Mouse (Mus musculus) hindbrain, embryonic 11.5 days (tissue): ENCODE results near the gene Avpr1b. TPM values are rescaled to one million over a fixed set of nuclear protein-coding genes. Genes with fewer than 3 reads are reported as not detected.
A peak's percentile ranks its signal among the peaks of the same experiment; 100 is the strongest.

Source experiments
- ATAC-seq: fragments of 200-750 bp; cut with Nextera tagmentation; 2 replicates; pipeline ENCODE4 v1.8.0; 2017; ENCODE audit warnings: mild to moderate bottlenecking, moderate TSS enrichment, moderate library complexity; ENCODE audit not compliant: low FRiP score
- DNase-seq: peaks from one replicate; pipeline ENCODE4 v3.0.0-alpha.2; 2015; ENCODE audit warnings: low spot score
- H3K27ac ChIP-seq: fragments of 300-500 bp; sonication (generic); 2 replicates; pipeline ENCODE4 v1.5.1; 2014; ENCODE audit warnings: mild to moderate bottlenecking, low read depth, low read length
- H3K27me3 ChIP-seq: fragments of 300-500 bp; sonication (generic); 2 replicates; pipeline ENCODE4 v1.6.1; 2014; ENCODE audit warnings: mild to moderate bottlenecking, low read length, moderate library complexity, mixed read lengths; ENCODE audit not compliant: control insufficient read depth, insufficient read depth
- H3K36me3 ChIP-seq: fragments of 300-500 bp; sonication (generic); 2 replicates; pipeline ENCODE4 v1.6.1; 2014; ENCODE audit warnings: mild to moderate bottlenecking, low read length, moderate library complexity, mixed read lengths; ENCODE audit not compliant: control insufficient read depth, insufficient read depth
- H3K4me1 ChIP-seq: fragments of 300-500 bp; sonication (generic); replicated peaks from 2 replicates; pipeline ENCODE4 v1.6.1; 2014; ENCODE audit warnings: low read length, mixed read lengths; ENCODE audit not compliant: control insufficient read depth, insufficient read depth
- H3K4me2 ChIP-seq: fragments of 300-500 bp; sonication (generic); replicated peaks from 2 replicates; pipeline ENCODE4 v1.6.1; 2014; ENCODE audit warnings: mild to moderate bottlenecking, low read depth, low read length
- H3K4me3 ChIP-seq: fragments of 300-500 bp; sonication (generic); 2 replicates; pipeline ENCODE4 v1.5.1; 2014; ENCODE audit warnings: low read depth, low read length
- H3K9ac ChIP-seq: fragments of 300-500 bp; sonication (generic); 2 replicates; pipeline ENCODE4 v1.6.1; 2014; ENCODE audit warnings: low read depth, low read length
- H3K9me3 ChIP-seq: fragments of 300-500 bp; sonication (generic); 2 replicates; pipeline ENCODE4 v1.6.1; 2016; ENCODE audit warnings: low read length; ENCODE audit not compliant: control insufficient read depth
- WGBS: fragments of 180-500 bp; shearing (Covaris S2); extraction: QIAGEN DNeasy Blood & Tissue Kit; methylation state at CpG from one replicate; pipeline ENCODE4 v1.1.7; 2014; 5-methylcytosine and 5-hydroxymethylcytosine counted together
- polyA plus RNA-seq: library from polyadenylated mRNA; unstranded; fragments of >200 nt; fragmentation: Nextera tagmentation; extraction: Ambion mirVana; gene quantifications from 2 replicates; pipeline ENCODE4 v1.2.1, GENCODE M21; 2014

Avpr1b gene
- polyA plus RNA-seq, 1 experiment from 2014 or later: not detected

DNA sequence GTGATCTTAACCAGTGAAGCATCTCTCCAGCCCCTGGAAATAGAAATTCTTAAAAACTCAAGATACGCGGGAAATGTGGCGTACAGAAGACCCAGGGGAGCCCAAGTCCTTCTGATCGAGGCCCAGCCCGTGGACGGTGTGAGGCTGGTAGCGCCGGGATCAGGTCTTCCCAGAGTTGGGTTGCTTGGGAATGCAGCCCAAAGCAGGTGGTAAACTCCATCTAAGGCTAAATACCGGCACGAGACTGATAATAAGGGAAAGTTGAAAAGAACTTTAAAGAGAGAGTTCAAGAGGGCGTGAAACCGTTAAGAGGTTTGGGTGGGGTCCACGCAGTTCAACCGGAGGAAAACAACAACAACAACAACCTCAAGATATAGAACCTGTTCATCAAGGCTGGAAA lies 25.3 kb upstream of the Avpr1b start:
- Histone ChIP-seq H3K27me3 (no peaks in the 10 kb centered on the region), H3K36me3 (no peaks in the 10 kb centered on the region), H3K4me1 (no peaks in the 10 kb centered on the region), H3K27ac (no peak overlapping the region), H3K9me3 (no peaks in the 10 kb centered on the region), H3K4me2 (no peak overlapping the region), H3K9ac (no peak overlapping the region), H3K4me3 (no peak overlapping the region)
- 94% methylated on average over 14 of the region's 14 CpGs for WGBS
- ATAC-seq (no peak), DNase-seq (peak; percentile 70)

DNA sequence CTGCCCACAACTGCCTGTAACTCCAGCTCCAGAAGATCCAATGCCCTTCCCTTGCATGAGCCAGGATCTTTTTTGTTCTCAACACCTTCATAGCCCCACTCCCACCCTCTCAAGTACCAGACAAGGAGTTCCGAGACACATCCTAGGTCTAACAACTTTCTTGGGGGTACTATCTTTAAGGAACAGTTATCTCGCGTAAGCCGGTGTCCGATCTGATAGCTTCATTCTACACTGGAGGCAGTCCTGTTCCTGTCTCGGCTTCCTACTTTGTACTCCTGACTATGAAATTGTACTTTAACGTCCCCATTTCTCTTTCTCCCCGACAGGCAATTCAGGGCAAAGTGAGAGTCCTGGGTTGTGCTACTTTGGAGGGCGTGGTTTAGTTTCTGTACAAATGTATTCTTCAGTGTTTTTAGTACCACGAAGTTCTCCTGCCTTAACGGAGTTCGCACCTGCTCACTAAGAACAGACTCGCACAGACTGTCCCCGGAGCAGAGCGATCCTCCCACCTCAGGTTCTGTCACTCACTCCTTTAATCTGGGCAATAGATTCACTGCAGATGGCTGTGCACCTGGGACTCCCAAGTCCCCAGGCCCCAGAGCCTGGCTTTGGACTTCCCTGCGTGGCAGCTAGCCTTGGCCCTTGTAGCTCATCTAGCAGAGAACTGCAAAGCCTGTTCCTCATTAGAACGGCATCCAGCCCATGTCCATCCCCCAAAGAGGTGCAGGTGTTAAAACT lies 19.9 kb upstream of the Avpr1b start:
- DNase-seq (no peak), ATAC-seq (no peak)
- no peak overlapping the region for H3K27ac ChIP-seq
- H3K9me3 ChIP-seq: no peaks in the 10 kb centered on the region
- no peak overlapping the region for H3K4me3 ChIP-seq
- H3K27me3 ChIP-seq: no peaks in the 10 kb centered on the region
- 85% methylated on average over 17 of the region's 17 CpGs for WGBS
- no peaks in the 10 kb centered on the region for H3K36me3 ChIP-seq
- H3K4me2 ChIP-seq: no peak overlapping the region
- no peaks in the 10 kb centered on the region for H3K4me1 ChIP-seq
- H3K9ac ChIP-seq: no peak overlapping the region

DNA sequence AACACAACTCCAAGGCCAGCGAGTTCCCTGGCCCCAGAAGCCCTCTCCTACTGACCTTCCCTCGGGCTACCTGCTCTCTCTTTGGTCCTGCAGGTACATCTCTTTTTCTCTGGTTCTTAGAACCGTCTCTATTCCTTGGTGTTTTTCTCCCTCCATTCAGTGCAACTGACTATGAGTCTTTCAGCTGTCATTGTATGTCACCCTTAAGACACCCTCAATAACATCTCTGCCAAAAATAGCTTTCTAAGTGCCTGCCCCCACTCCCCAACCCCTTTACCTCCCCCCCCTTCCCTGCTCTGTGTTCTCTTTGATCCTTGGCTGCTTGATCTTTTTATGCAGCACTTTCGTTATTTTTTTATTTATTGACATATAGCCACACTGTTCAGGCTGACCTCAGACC lies 18.6 kb upstream of the Avpr1b start:
- DNase-seq: no peak
- 77% methylated on average over 4 of the region's 4 CpGs for WGBS

DNA sequence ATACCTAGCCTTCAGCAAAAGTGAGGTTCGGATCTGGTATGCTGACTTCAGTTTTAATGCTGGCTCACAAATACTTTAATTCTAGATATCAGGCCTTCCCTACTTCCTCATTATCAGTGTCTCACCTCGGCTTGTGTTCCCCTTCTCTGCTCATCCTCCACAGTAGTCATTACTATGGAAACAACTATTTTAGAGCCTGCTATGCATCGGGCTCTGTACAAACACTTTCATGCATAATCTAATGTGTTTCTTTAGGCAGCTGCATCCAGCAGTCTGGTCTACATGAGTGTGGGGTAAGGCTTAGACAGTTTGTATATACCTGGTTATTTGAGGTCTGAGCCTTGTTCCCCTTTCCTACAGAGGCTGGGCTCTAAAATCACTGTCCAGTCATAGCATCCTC lies 15.4 kb upstream of the Avpr1b start:
- Histone ChIP-seq H3K27ac (no peak overlapping the region), H3K4me2 (no peak overlapping the region), H3K9ac (no peak overlapping the region), H3K36me3 (no peaks in the 10 kb centered on the region), H3K4me1 (no peaks in the 10 kb centered on the region), H3K27me3 (no peaks in the 10 kb centered on the region), H3K4me3 (no peak overlapping the region), H3K9me3 (no peaks in the 10 kb centered on the region)
- DNase-seq (no peak), ATAC-seq (no peak)
- WGBS: 85% methylated on average over 3 of the region's 3 CpGs

More for the DNA sequence above, 18.6 kb upstream of the Avpr1b start:
- no peak overlapping the region for H3K4me2 ChIP-seq
- no peak overlapping the region for H3K27ac ChIP-seq
- H3K36me3 ChIP-seq: no peaks in the 10 kb centered on the region
- no peak overlapping the region for H3K9ac ChIP-seq
- ATAC-seq: no peak
- no peaks in the 10 kb centered on the region for H3K27me3 ChIP-seq
- no peaks in the 10 kb centered on the region for H3K9me3 ChIP-seq
- H3K4me1 ChIP-seq: no peaks in the 10 kb centered on the region
- no peak overlapping the region for H3K4me3 ChIP-seq

DNA sequence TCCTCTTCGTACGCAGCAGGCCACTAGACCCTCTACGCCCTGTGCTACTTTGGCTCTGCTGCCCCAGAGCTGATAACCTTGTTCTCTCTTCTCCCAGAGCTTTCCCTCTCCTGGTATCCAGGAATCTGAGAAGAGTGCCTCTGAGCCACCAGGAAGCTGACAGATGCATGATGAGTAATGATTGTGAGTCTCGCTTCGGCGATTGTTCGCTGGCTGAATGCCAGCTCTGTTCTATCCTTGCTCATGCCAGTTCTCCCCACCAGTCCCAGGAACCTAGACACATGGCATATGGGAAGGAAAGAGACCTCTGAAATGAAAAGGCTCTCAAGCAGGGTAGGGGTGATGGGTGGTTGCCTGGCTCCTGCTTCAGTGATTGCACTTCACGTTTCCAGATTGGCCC lies 12.2 kb upstream of the Avpr1b start:
- H3K4me3 ChIP-seq: no peak overlapping the region
- H3K4me2 ChIP-seq: no peak overlapping the region
- H3K4me1 ChIP-seq: no peaks in the 10 kb centered on the region
- H3K36me3 ChIP-seq: no peaks in the 10 kb centered on the region
- DNase-seq (no peak), ATAC-seq (no peak)
- H3K27ac ChIP-seq: no peak overlapping the region
- 90% methylated on average over 8 of the region's 8 CpGs for WGBS
- H3K9ac ChIP-seq: no peak overlapping the region
- H3K27me3 ChIP-seq: no peaks in the 10 kb centered on the region
- no peaks in the 10 kb centered on the region for H3K9me3 ChIP-seq

DNA sequence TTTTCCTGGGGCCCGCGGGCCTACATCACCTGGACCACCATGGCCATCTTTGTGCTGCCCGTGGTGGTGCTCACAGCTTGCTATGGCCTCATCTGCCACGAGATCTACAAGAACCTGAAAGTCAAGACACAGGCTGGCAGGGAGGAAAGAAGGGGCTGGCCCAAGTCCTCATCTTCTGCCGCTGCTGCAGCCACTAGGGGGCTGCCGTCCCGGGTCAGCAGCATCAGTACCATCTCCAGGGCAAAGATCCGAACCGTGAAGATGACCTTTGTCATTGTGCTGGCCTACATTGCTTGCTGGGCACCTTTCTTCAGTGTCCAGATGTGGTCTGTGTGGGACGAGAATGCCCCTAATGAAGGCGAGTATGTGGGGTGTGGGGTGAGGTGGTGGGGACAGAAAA lies 1.3 kb downstream of the Avpr1b start:
- DNase-seq (peak; percentile 16), ATAC-seq (no peak)
- Histone ChIP-seq H3K9me3 (no peaks in the 10 kb centered on the region), H3K36me3 (no peaks in the 10 kb centered on the region), H3K27me3 (no peaks in the 10 kb centered on the region), H3K4me3 (no peak overlapping the region), H3K4me1 (no peaks in the 10 kb centered on the region), H3K9ac (no peak overlapping the region), H3K4me2 (no peak overlapping the region), H3K27ac (no peak overlapping the region)
- 30% methylated on average over 11 of the region's 11 CpGs for WGBS

DNA sequence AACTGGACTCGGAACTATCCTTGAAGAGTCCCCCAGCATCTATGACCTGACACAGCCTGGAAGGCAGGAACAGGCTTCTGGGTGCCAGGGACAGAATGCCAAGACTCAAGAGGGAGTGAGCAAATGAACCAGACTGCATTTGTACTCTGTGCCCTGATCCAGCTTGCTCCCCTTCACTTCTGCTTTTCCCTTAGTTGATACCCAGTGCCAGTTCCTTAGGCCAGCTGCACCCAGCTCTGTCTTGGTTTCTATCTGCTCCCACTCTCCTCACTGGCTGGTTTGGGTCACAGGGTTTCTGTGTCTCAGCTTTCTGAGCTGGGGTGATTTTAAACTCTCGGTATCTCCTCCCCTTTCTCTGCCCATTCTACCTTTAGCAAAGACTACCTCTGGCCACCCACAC lies 7.7 kb downstream of the Avpr1b start:
- ATAC-seq (no peak), DNase-seq (no peak)
- H3K4me3 ChIP-seq: no peak overlapping the region
- WGBS: 92% methylated on average over 2 of the region's 2 CpGs
- H3K4me2 ChIP-seq: no peak overlapping the region
- H3K27ac ChIP-seq: no peak overlapping the region
- H3K27me3 ChIP-seq: no peaks in the 10 kb centered on the region
- H3K36me3 ChIP-seq: no peaks in the 10 kb centered on the region
- H3K9ac ChIP-seq: no peak overlapping the region
- H3K4me1 ChIP-seq: no peaks in the 10 kb centered on the region
- H3K9me3 ChIP-seq: no peaks in the 10 kb centered on the region

DNA sequence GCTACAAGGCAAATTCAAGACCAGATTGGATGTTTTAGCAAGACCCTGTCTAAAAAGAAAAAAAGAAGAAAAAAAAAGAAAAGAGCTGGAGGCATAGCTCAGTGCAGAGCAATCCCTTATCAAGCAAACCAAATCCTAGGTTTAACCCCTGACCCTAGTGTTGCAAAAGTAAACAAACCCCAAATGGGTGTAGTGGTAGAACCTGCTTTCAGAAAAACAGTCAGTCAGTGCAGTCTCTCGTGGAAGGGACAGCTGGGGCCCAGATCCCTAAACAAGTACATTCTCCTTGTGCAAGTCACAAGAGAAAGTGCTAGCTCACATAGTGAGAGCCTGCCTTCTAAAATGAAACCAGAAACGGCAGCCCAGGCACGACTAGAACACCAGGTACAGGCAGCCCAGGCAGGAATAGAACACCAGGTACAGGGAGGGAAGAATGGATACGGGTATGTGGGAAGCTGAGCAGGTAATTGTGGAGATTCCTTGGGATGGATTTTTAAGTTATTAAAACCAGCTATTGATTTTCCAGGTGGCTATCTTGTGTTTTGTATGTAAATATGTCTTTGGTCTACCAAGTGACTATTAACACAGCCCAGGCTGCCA lies 13.6 kb downstream of the Avpr1b start:
- Histone ChIP-seq H3K9ac (no peak overlapping the region), H3K4me2 (no peak overlapping the region), H3K9me3 (no peaks in the 10 kb centered on the region), H3K27me3 (no peaks in the 10 kb centered on the region), H3K4me1 (no peaks in the 10 kb centered on the region), H3K27ac (no peak overlapping the region), H3K36me3 (no peaks in the 10 kb centered on the region), H3K4me3 (no peak overlapping the region)
- WGBS: 55% methylated on average over 4 of the region's 4 CpGs
- no peak for DNase-seq
- no peak for ATAC-seq
